Mouse (Mus musculus): ENCODE data around the gene Fam131c.

Gene Fam131c

DNA sequence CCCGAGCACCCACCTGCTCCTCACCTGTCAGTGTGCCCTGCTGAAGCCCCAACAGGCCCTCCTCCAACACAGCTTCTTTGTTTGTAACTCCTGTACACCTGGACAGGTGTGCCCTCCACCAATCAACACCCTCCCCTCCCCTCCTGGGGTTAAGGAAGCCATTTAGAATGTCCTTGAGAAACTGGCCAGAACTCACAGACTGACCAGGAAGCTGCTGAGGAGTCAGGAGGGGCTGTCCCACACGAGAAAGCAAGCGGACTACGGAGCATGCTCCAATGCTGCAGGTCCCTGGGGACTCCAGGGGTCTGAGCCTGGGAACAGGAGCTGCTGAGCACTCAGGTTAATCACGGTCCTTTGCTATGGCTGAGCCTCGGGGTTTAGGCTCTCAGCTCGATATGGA is 47.9 kb downstream of the Fam131c start, which contains the start of gene Clcnkb:
Gene Clcnkb, minus strand, starts transcription at position 91 of the 400 bp plus-strand sequence.
- DNase-seq, result no peak

DNA sequence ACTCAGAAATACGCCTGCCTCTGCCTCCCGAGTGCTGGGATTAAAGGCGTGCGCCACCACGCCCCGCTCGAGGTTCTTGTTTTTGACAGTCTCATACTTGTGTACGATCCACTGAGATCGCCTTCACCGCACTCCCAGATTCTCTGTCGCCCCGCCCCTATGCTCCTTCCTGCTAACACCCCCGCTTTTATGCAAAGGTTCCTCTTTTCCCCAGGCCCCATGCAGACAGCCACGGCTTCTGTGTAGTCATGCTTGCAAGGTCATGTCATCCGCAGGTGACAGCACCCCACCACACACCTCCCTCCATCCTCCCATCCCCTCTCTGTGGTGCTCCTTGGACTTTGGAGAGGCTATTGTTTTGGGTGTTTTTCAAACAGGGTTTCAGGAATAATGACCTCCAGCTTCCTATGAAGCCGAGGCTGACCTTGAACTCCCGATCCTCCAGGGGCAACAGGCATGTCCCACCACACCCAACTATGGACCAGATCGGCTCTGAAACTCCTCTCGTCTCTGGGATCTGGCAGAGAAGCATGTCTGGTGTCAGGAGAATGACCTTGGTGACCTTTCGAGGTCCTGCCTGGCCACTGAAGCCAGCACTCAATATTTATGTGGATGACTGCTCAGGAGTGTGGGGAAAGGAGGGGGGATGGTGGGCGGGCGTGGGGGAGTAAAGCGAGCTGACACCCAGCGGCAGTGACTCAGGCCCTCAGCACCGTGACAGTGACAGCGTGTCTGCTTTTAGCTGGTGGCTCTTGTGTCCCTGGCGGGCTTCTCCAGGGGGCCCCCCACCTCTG is 51.6 kb downstream of the Fam131c start:
- DNase-seq, result no peak

DNA sequence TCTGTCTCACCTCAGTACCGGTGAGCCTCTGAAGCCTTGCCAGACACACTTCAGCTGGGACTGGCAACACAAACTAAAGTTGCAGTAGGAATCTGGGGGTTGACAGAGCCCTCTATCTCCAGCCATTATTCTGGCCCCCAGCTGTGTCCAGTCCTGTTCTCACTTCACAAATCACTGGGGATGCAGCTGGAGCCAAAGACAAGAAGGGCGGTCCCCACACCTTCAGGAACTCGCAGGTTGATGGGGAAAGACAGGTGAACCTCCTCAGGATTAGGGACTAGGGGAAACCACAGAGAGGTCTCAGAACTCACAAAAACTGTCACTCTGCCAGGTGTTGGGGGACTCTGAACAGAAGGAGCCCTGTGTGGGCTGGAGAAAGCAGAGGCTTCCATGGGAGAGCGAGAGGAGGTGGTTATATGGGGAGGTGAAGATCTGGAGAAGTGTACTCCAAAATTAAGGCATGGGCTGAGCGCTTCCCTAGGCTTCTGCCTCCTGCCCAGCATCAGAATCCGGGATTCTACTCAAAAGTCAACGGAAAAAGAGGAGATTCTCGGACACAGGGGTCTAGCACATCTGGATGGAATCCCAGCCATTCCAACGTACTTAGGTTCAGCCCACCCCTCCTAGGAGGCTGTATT is 52.3 kb downstream of the Fam131c start, which contains the start of gene Hspb7:
Gene Hspb7, plus strand, starts transcription at position 588 of the 638 bp plus-strand sequence.
- DNase-seq, result no peak

DNA sequence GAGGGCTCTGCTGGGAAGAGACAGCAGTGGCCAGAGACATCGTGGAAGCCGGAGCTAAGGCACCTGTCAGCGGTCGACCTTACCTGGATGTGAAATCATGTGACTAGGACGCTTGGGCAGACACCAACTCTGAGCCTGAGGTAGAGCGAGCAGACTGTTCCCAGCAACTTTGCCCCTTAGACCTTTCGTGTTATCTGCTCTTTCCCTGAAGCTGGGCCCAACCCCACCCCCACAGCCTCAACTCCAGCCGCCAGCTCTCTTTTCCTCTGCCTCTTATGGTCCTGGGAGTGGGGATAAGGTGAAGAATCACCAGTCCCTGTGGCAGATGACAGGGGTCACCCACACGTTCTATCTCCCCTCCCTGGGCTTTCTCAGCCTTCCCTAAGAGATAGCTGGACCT is 52.9 kb downstream of the Fam131c start:
- no peak for DNase-seq

DNA sequence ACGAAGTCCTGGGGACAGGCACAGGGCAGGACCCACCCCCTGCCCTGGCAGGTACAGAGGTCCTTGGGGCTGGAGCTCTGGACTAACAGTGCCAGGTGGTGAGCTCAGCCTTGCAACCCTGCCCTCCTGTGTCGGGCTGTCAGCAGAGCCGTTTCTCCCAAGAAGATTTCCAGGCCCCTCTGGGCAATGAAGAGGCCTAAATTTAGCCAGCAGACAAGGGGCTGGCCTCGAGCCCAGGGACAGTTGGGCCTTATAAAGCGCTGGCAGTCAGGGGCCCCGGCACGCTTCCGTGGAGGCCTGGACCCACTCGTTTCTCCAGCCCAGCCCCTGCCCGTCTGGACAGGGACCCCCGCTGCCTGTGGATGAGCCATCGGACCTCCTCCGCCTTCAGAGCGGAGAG is 53.4 kb downstream of the Fam131c start:
- DNase-seq, result no peak

DNA sequence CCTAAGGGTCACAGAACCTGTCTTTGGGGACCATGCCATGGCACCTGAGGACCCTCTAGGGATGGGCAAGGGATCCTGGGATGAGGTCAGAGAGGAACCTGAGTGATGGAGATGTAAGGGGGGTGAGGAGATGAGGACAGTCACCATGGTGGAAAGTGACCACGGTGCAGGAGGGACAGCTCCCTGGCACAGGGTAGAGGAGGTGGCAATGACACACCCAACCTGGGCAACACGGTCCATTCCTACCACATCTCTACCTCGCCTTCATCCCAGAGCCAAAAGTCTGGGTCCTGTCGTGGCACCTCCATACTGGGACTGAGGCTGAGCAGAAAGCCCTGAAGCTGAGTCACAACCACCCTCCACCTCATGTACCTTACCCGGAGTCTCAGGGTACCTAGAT is 54.8 kb downstream of the Fam131c start:
- DNase-seq, result no peak

DNA sequence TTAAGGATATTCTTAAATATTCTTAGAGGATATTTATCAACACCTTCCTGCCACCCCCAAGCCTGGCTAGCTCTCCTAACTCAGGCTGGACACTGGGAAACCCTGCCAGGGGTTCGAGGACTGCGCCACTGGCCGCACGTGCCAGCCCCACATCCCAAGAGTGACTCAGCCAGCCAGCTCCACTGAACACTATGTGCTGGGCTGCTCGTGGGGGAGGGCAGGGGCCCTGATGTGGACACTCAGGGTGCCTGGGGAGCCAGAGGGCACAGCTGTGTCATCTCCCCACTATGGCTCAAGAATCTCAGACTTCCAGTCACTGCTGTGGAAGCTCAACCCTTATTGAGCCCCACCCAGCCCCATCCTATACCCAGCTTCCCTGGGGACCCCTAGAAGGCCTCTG is 55.3 kb downstream of the Fam131c start:
- no peak for DNase-seq

DNA sequence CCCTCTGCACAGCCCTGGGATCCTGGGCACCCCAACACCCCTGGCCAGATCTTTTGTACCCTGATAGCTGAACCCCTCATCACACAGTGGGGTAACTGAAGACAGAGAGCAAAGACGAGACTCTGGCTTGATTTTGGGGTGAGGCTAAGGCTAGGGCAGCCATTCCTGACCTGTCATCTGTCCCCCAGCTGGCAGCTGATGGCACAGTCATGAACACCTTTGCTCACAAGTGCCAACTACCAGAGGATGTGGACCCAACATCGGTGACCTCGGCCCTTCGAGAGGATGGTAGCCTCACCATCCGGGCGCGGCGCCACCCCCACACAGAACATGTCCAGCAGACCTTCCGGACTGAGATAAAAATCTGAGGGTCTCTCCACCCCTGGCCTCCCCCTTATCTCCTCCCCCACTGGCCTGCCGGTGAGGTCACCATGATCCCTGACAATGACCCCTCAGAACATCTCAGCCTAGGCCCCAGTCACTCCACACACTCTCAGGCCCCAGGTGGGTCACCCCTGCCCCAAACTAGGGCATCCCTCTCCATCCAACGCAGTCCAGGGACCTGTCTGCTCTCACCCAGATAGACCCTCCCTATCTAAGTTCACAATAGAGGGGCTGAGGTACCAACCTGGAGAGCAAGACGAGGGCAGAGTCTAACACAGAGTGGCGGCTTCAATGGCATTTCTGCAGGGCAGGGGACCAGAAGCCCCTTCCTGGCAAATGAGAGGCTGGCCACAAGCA is 55.8 kb downstream of the Fam131c start:
- no peak for DNase-seq

DNA sequence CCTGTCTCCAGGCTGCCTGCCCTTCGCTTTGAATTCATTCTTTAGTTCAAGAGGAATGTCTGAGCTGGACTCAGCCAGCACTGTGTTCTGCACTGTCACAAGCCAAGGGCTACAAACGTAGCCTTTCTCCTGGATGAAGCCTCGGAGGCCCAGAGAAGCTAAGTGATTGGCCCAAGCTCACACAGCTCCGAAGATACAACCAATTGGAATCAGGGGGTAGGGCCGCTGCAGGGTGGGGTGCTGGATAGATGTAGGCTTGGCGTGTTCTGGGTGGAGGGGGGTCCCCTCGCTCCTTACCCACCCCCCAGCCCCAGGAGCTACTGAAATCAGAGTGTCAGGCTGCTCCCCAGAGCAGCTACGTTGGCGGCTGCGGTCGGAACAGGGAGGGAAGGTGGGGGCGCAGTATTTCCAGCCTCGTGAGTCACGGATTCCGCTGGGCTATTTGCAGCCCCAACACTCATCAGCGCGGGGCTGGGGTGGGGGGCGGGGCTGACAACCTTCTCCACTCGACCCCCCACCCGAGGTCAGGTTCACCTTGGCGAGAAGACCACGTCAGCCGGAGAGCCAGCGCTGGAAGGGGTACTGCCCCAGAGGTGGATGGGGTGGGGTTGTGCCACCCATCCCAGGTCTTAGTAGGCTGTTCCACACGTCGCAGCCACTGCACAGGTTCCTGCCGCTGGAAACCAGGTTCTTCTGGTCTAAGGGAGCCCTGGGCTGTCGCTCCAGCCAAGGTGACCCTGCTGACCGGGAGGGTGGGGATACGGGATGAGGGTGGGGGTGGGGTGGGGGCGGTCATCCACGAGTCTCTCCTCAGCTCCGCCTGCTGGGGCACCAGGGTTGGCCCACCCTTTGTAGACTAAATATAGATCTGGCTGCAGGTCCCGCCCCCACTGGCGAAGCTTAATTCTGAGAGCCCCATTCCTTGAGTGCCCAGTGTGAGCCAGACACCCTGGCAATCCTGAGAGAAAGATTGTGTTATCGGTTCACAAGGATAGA is 57.8 kb downstream of the Fam131c start:
- peak; percentile 40 for DNase-seq

DNA sequence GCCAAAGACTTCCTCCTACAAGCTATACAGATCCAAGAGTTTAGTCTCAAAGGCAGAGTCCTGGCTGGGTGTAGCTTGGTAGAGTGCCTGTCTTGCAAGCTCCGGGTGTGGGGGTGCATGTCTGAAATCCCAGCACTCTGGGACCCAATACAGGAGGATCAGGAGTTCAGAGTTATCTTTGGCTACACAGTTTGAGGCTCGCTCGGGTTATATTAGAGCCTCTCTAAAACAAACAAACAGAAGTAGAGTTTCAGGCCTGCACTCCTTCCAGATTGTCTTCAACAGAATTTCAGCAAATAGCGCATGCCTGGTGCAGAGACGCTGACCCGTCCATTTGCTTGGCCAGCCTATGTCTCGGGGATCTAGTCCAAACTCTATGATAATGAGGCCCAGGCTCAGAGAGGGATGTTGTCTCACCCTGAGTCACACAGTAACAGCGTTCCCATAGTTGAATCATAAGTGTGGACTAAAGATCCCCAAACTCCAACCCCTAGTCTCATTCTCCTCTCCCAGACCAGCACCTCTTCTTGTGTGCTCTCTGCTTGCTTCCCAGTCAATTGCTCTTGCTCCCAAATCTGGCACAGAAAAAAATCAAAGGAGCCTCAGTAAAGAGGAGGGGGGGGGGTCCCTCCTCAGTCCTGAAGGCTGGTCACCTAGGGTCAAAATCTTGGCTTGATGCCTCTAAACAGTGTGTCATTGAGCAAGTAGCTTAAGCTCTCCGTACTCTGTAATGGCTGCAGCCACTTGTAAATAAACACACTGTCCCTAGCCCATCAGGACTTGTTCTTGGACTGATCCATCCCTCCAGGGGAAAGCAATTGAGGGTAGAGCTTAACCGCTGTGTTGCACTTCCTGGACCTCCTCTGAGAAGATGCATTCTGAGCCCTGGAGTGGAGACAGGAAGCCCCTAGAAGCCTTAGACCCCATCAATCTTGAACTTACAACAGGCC is 59.1 kb downstream of the Fam131c start:
- no peak for DNase-seq

DNA sequence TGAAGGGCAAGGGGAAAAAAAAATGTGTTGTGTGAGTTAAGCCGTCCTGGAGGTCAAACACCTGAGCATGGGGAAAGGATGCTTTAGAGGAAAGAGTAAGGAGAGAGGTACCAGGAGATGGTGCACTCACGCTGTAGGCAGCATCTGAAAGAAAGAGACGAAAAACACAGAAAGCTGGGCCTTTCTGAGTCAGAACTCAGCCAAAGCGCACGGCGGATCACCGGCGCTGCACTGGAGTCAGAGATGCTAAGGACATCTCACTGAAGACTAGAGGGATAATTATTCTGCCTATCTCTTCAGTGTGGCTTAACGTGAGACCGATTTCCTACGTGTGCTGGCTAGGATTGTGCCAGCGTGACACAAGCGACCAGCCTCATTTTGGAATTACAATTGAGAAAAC is 59.9 kb downstream of the Fam131c start:
- DNase-seq, result no peak

DNA sequence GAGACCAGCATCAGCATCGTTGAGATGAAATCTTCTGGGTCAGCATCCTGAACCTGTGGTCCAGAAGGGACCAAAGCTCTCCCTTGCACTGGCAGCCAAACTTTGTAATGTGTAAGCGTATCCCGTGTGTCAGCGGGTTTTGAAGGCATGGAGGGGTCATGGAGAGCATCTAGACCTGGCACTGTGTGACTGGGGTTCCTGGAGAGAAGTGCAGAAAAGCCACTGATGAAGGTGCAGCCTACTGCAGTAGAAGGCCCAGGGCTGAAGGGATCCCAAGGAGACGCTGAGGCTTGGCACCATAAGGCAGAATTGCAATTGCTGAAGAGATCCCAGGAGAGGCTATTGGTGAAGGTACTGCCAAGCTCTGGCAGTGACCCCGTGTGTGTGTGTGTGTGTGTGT is 61.4 kb downstream of the Fam131c start:
- DNase-seq, result no peak

DNA sequence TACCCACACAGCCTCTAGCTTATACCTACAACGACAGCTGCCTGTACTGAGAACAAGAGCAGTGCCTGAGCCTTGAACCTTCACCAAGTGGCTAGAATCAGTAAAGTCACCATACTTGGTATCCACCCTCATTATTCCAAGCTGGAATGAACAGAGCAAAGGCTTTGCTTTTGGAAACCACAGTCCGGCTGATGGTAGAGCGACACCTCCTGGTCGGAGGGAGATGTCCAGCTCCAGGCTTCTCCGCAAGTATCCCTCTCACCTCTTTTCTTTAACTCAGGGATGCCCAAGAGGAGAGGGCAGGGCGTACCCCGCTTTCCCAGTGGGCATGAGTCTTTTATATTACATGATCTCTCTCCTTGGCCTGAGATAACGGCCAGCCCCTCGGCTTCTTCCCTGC is 61.8 kb downstream of the Fam131c start:
- DNase-seq, result no peak

DNA sequence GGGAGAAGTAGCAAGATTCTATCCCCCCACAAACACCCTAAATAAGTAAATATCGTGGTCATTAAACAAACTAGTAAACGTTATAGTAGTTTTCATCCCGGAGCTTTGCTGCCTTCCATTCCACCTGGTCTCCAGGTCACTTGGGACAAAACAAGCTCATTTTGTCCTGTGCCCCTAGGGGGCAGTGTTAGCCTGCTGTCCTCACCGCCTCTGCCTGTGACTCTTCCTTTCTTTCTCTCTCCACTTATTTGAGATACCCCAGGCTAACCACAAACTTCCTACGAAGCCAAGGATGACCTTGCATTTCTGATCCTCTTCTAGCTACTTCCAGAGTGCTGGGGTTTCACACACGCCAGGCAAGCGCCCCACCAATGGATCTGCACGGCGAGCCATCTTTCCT is 63.0 kb downstream of the Fam131c start:
- DNase-seq, result peak; percentile 78

DNA sequence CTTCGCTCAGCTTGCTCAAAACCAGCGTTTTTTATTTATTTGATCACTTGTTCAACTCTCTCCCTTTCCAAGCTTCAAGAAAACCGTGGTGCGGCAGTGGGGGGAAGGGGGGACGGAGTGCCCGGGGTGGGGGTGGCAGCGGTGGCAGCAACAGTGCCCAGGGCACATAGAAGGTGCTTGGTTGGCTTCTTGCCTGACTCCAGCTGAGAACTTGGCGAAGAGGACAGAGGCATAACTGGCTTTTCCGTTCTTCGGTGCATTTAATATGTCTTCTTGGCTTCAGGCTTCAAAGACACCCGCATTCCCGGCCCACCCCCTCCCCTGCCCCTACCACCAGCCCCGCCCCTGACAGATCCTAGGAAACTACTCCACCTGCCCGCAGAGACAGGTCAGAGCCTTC is 64.6 kb downstream of the Fam131c start:
- no peak for DNase-seq

DNA sequence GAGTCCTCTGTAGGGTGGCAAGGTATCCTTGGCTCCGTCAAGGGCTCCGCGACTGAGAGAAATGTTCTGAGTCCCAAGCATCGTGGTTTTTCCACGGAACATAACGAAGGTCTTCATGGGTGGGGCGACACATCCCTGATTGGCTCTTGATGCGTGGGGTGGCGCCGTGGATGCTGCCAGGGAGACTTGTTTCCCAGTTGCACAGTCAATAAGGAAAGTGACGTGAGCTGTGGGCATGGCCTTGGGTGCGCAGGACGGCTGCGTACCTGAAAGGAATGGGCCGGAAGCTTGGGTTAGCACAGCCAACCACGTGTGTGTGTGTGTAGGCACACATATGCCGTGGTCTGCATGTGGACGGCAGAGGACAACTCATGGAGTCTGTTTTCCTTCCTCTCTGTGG is 65.2 kb downstream of the Fam131c start:
- DNase-seq, result no peak

Measured in cerebellum, adult 8-10 months (tissue).